Mouse (Mus musculus): ENCODE data around the gene Tmem221.

The Tmem221 gene

GRCm38 (mm10) chr8:71511644-71512043, 47.0 kb downstream of the Tmem221 start, which contains the start of gene Plvap:
Plvap (minus strand) TSS chr8:71511752.
- no peak for DNase-seq (ENCODE audit: low spot score in 2 of 2)

GRCm38 (mm10) chr8:71509316-71509715, 49.4 kb downstream of the Tmem221 start:
- no peak for DNase-seq (ENCODE audit: low spot score in 2 of 2)

GRCm38 (mm10) chr8:71507589-71508104, 51.0 kb downstream of the Tmem221 start:
- peak; percentile 54 to 71 for DNase-seq (ENCODE audit: low spot score in 2 of 2)

GRCm38 (mm10) chr8:71505979-71506378, 52.7 kb downstream of the Tmem221 start:
- DNase-seq (ENCODE audit: low spot score in 2 of 2) = no peak

GRCm38 (mm10) chr8:71505326-71505725, 53.3 kb downstream of the Tmem221 start:
- DNase-seq (ENCODE audit: low spot score in 2 of 2) = no peak

GRCm38 (mm10) chr8:71504349-71504748, 54.3 kb downstream of the Tmem221 start:
- no peak for DNase-seq (ENCODE audit: low spot score in 2 of 2)

All from frontal cortex, postnatal 14 days (tissue).